ENCODE assay signal across 14 mouse cellular contexts in the genomic region with DNA sequence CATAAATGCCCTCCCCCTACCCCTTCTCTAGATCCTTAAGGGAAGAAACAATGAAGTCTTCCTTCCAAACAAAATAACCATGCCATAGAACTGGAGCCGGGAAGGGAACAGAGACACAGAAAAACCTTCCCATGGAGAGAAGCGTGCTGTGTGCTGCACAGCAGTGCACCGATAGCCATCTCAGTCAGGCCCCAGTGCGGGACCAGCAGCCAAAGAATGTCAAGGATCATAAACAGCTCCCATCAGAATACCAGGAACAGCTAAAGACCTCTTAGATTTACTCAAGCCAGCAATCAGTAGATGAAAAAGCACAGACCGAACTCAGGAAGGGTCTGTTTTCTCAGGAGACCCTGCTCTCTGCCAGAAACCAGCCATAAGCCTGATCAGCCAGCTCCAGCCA. TPM values are rescaled to one million over a fixed set of nuclear protein-coding genes. Genes with fewer than 3 reads are reported as not detected.
DNase-seq lines count a peak whose midpoint lies in the region; ATAC-seq lines count a peak whose summit lies in the region.
"Had no signal": no experiment of that assay in that cellular context is flagged by ENCODE, and none has a peak within 500 bp of the region (broad histone marks: within the 10 kb centered on the region; RNA-seq: fewer than 3 reads in every experiment).

No protein-coding gene starts in this region.

- H3K27me3 ChIP-seq in heart, embryonic 14.5 days (ENCODE audit: control insufficient read depth, insufficient read depth, low read length), result no peaks in the 10 kb centered on the region
- no peaks in the 10 kb centered on the region for H3K27me3 ChIP-seq in lung, embryonic 15.5 days
- no peaks in the 10 kb centered on the region for H3K27me3 ChIP-seq in embryonic facial prominence, embryonic 14.5 days (replicated peaks; ENCODE audit: control insufficient read depth, insufficient read depth, low read length)
- H3K27me3 ChIP-seq in limb, embryonic 12.5 days, result no peaks in the 10 kb centered on the region

- 29% methylated on average over 5 of the region's 5 CpGs for WGBS in heart, embryonic 14.5 days
- 44% methylated on average over 5 of the region's 5 CpGs for WGBS in lung, embryonic 15.5 days
- 41% methylated on average over 5 of the region's 5 CpGs for WGBS in embryonic facial prominence, embryonic 14.5 days
- WGBS in limb, embryonic 12.5 days, result 41% methylated on average over 5 of the region's 5 CpGs

- H3K9ac ChIP-seq in heart, embryonic 14.5 days (ENCODE audit: low read length), result no peak overlapping the region
- no peak overlapping the region for H3K9ac ChIP-seq in lung, embryonic 15.5 days
- no peak overlapping the region for H3K9ac ChIP-seq in embryonic facial prominence, embryonic 14.5 days (ENCODE audit: low read depth, low read length)
- H3K9ac ChIP-seq in limb, embryonic 12.5 days (replicated peaks), result no peak overlapping the region

- H3K36me3 ChIP-seq in heart, embryonic 14.5 days (ENCODE audit: control insufficient read depth, insufficient read depth, low read length), result no peaks in the 10 kb centered on the region
- no peaks in the 10 kb centered on the region for H3K36me3 ChIP-seq in lung, embryonic 15.5 days
- H3K36me3 ChIP-seq in embryonic facial prominence, embryonic 14.5 days (ENCODE audit: control insufficient read depth, insufficient read depth, low read length), result no peaks in the 10 kb centered on the region
- H3K36me3 ChIP-seq in limb, embryonic 12.5 days, result no peaks in the 10 kb centered on the region
- H3K36me3 ChIP-seq: G1E had no signal

- peak; percentile 46; the same call in 1 of the 2 replicates for ATAC-seq in heart, embryonic 14.5 days (ENCODE audit: insufficient number of reproducible peaks, insufficient read depth, low FRiP score, low read depth)
- ATAC-seq in lung, embryonic 15.5 days (ENCODE audit: borderline replicate concordance, extremely low read depth, low FRiP score, low TSS enrichment), result peak; percentile 19; the same call in 1 of the 2 replicates
- 0 out of 2 replicates have a peak, but pooled peaks have one; percentile 53 for ATAC-seq in embryonic facial prominence, embryonic 14.5 days (ENCODE audit: low read depth)
- no peak for ATAC-seq in limb, embryonic 12.5 days (ENCODE audit: insufficient number of reproducible peaks, insufficient read depth, low FRiP score, low TSS enrichment, low read depth)
- ATAC-seq: hindbrain, postnatal 0 days; midbrain, embryonic 16.5 days had no signal

- peaks cover 9 to 19% of the 10 kb centered on the region in 2 experiments for H3K4me1 ChIP-seq in heart, embryonic 14.5 days (ENCODE audit: control insufficient read depth in 2 of 2, insufficient read depth in 2 of 2, low read length in 2 of 2)
- peaks cover 28% of the 10 kb centered on the region for H3K4me1 ChIP-seq in lung, embryonic 15.5 days
- peaks cover 5% of the 10 kb centered on the region; the same call in 1 of the 2 replicates for H3K4me1 ChIP-seq in embryonic facial prominence, embryonic 14.5 days (ENCODE audit: control insufficient read depth, insufficient read depth, low read length)
- H3K4me1 ChIP-seq in limb, embryonic 12.5 days (replicated peaks), result peaks cover 10% of the 10 kb centered on the region

- H3K4me2 ChIP-seq in heart, embryonic 14.5 days (ENCODE audit: low read length), result no peak overlapping the region
- no peak overlapping the region for H3K4me2 ChIP-seq in lung, embryonic 15.5 days
- no peak overlapping the region for H3K4me2 ChIP-seq in embryonic facial prominence, embryonic 14.5 days (ENCODE audit: low read depth, low read length)
- no peak overlapping the region for H3K4me2 ChIP-seq in limb, embryonic 12.5 days

- no peak overlapping the region for H3K4me3 ChIP-seq in heart, embryonic 14.5 days (ENCODE audit: control insufficient read depth in 1 of 2, insufficient read depth in 1 of 2, low read depth in 1 of 2, low read length in 2 of 2)
- no peak overlapping the region for H3K4me3 ChIP-seq in lung, embryonic 15.5 days
- no peak overlapping the region for H3K4me3 ChIP-seq in embryonic facial prominence, embryonic 14.5 days (ENCODE audit: low read depth, low read length)
- no peak overlapping the region for H3K4me3 ChIP-seq in limb, embryonic 12.5 days (replicated peaks)

- H3K9me3 ChIP-seq in heart, embryonic 14.5 days (ENCODE audit: control insufficient read depth, low read length), result no peaks in the 10 kb centered on the region
- H3K9me3 ChIP-seq in lung, embryonic 15.5 days, result no peaks in the 10 kb centered on the region
- no peaks in the 10 kb centered on the region for H3K9me3 ChIP-seq in embryonic facial prominence, embryonic 14.5 days (ENCODE audit: control insufficient read depth, low read length)
- H3K9me3 ChIP-seq in limb, embryonic 12.5 days, result no peaks in the 10 kb centered on the region
- H3K9me3 ChIP-seq: G1E had no signal

- intact Hi-C loops in heart, postnatal 25 days (cut with DNase I), result no loop called here

- peak overlapping the region; percentile 58 to 67 for H3K27ac ChIP-seq in heart, embryonic 14.5 days (replicated peaks in 1 of 2; ENCODE audit: control insufficient read depth in 1 of 2, insufficient read depth in 1 of 2, low read depth in 2 of 2, low read length in 2 of 2)
- H3K27ac ChIP-seq in lung, embryonic 15.5 days, result peak overlapping the region; percentile 55
- H3K27ac ChIP-seq in embryonic facial prominence, embryonic 14.5 days (replicated peaks; ENCODE audit: low read depth, low read length), result peak overlapping the region; percentile 31; the same call in 1 of the 2 replicates
- peak overlapping the region; percentile 59; the same call in 1 of the 2 replicates for H3K27ac ChIP-seq in limb, embryonic 12.5 days
- H3K27ac ChIP-seq: hindbrain, postnatal 0 days had no signal

- no peak for DNase-seq in heart, postnatal 25 days (ENCODE audit: low spot score)
- DNase-seq in lung, postnatal 36 days, result no peak
- DNase-seq in embryonic facial prominence, embryonic 14.5 days (ENCODE audit: low spot score), result peak; percentile 50
- DNase-seq in layer of hippocampus, adult 9-10 months (ENCODE audit: low spot score), result no peak
- DNase-seq in spleen, adult 12 weeks (ENCODE audit: low spot score), result no peak
- DNase-seq: adrenal gland, postnatal 14 days; liver had no signal

RNA-seq across cellular contexts. Expression of gene Elf5, which starts 25.0 kb away (rescaled TPM):
- 0.11 TPM in 1 of 2 replicates, not detected in the other for polyA plus RNA-seq in heart, embryonic 14.5 days (2014; fragmentation: Nextera tagmentation; extraction: Ambion mirVana)
- total RNA-seq in heart, postnatal 25 days (2021), result not detected
- 4.5 and 6.2 TPM in 2 replicates for polyA plus RNA-seq in lung, embryonic 15.5 days (2015; fragmentation: Nextera tagmentation; extraction: Ambion mirVana)
- 2.0 and 2.6 TPM in 2 replicates for polyA plus RNA-seq in embryonic facial prominence, embryonic 14.5 days (2014; fragmentation: Nextera tagmentation; extraction: Ambion mirVana)
- not detected in 2 replicates for polyA plus RNA-seq in limb, embryonic 12.5 days (2016; fragmentation: Nextera tagmentation; extraction: Ambion mirVana)
- total RNA-seq: adrenal gland, postnatal 14 days; hindbrain, postnatal 0 days had no signal
- polyA plus RNA-seq: G1E; hindbrain, postnatal 0 days; midbrain, embryonic 16.5 days; neural tube, embryonic 11.5 days had no signal

RNA-seq across cellular contexts. Expression of gene Cat, which starts 48.4 kb away (rescaled TPM):
- polyA plus RNA-seq in heart, embryonic 14.5 days (2014; fragmentation: Nextera tagmentation; extraction: Ambion mirVana), result 93.7 and 96.6 TPM in 2 replicates
- 100 to 1,000 TPM; 199 to 201 TPM for total RNA-seq in heart, postnatal 25 days (2021)
- polyA plus RNA-seq in lung, embryonic 15.5 days (2015; fragmentation: Nextera tagmentation; extraction: Ambion mirVana), result 84.1 and 90.6 TPM in 2 replicates
- polyA plus RNA-seq in embryonic facial prominence, embryonic 14.5 days (2014; fragmentation: Nextera tagmentation; extraction: Ambion mirVana), result 89.9 and 98.8 TPM in 2 replicates
- 68.5 and 86.8 TPM in 2 replicates for polyA plus RNA-seq in limb, embryonic 12.5 days (2016; fragmentation: Nextera tagmentation; extraction: Ambion mirVana)
